Mouse (Mus musculus) cerebellum, adult 2 months (tissue): ENCODE data around the gene Myo1e.

Source experiments
- CTCF ChIP-seq: fragments of 200-500 bp; IDR thresholded peaks from 2 replicates; pipeline ENCODE4 v1.5.1; 2011; ENCODE audit warnings: low read depth, mild to moderate bottlenecking, control low read depth, low read length, moderate library complexity, borderline replicate concordance; ENCODE audit not compliant: insufficient read depth
- POLR2A ChIP-seq: fragments of 200-500 bp; IDR thresholded peaks from 2 replicates; pipeline ENCODE4 v1.6.1; 2011; ENCODE audit warnings: low read length, control low read depth, borderline replicate concordance; ENCODE audit not compliant: insufficient read depth

DNA sequence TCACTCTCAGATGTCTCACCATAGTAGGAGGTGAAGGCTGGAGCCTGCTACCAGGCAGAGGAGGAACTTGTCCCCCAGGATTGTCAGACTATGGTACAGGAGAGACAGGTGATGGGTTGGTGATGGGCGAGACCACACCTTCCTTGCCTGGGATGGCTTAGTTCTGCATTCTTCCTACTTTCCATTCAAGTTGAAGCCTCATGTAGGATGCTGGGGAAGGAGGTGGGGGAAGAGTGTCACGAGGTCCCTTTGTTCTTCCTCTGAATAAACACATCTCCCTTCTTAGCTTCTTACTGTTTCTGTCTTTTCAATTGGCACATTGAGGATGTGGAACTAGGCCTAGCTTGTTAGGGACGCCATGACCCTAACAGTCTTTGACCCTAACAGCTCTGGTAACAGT is 30.9 kb upstream of the Myo1e start:
- TF ChIP-seq POLR2A (no peak), CTCF (no peak)
